Mouse (Mus musculus): ENCODE data around the gene Mfsd14b.
A peak's percentile ranks its signal among the peaks of the same experiment; 100 is the strongest.

Gene Mfsd14b

DNA sequence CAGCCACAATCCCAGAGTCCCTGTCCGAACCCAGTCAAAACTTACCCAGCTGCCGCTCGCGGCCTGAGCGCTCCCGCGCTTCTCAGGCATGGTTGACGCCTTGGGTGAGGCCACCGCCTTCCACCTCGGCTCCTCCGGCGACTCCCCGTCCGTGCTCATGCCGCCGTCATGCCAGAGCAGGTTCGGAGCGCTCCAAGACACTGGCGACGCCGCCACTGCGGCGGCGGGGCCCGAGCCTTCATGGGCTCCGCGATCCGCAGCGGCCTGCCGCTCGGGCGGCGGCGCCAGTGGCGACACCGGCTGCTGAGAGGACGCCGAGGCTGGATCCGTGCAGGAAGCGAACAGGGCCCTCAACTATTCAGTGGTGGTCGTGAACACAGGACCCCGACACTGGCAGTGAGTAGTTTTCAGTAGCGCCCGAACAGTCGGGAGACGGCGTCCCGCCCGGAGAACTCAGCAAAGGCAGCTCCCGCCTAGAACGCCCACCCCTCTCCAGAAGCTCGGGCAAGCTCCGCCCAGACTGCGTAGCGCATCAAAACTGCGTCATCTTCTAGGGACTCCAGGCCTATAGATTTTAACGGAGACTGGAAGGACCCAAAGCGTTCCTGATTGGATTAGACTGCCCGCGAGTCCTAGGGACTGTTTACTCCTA lies at the start of gene Mfsd14b:
Gene Mfsd14b, minus strand, starts transcription at position 517 of the 652 bp plus-strand sequence.
- DNase-seq (ENCODE audit: low spot score): peak; percentile 96

DNA sequence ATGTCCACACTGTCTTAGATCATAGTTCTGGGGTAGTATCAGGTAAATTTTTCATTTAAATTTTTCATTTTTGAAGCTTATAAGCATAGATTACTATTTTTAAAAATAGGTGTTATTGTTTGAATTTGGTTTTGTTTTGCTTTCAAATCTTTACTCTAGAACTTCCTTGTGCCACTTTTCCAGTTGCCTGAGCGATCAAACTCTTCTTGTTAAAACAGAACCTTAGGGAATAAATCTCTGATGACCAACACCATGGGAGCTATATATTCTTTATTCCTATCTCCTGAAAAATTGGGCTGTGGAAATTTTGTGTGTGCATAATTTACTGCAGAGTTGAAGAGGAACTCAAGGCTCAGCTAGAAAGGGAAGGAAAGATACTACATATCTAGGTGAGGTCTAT lies 37.2 kb upstream of the Mfsd14b start, which contains the start of gene Olfr466:
Gene Olfr466, plus strand, starts transcription at position 301 of the 400 bp plus-strand sequence.
- no peak for DNase-seq (ENCODE audit: low spot score)

DNA sequence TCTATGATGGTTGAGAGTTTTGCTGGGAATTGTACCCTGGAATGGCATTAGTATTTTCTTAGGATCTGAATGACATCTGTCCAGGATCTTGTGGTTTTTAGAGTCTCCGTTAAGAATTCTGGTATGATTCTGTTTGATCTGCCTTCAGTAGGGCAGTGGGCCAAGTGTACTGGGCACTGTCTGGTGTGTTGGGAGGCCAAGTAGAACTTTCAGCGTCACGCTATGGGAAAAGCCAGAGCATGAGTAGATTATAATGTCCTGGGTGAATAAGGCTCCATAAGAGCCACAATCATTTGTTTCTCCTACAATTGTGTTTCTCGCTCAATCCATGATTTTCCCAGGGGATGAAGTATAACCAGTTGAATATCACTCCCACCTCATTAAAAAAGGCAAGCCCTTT lies 25.0 kb upstream of the Mfsd14b start, which contains the start of gene Olfr465-ps1:
Gene Olfr465-ps1, plus strand, starts transcription at position 301 of the 400 bp plus-strand sequence.
- no peak for DNase-seq (ENCODE audit: low spot score)

DNA sequence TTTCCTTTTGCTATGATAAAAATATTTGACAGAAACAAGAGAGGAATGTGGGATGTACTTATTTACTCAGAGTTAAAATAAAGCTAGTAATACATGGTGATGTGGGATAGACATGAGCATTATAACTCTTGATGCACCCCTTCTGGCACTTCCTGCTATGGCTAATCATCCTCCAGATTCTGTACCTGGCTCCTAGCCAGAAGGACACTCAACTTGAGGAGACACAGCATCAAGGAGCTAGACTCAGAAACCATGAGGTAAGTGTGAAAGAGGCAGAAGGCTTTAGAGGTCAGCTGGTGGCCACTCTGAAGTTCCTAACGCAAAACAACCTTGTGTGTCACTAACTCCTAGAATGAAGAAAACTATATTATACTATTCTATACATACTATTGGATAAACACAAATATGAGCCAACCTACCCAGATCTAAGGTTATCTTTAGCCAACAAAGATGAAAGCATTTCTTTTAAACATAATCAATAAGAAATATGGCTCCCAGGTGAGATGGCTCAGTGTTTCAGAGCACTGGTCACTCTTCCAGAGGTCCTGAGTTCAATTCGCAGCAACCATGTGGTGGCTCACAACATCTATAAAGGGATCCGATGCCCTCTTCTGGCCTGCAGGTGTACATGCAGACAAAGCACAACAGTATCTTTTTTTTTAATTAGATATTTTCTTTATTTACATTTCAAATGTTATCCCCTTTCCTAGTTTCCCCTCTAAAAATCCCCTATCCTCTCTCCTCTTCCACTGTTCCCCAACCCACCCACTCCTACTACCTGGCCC lies 14.5 kb upstream of the Mfsd14b start:
- no peak for DNase-seq (ENCODE audit: low spot score)

DNA sequence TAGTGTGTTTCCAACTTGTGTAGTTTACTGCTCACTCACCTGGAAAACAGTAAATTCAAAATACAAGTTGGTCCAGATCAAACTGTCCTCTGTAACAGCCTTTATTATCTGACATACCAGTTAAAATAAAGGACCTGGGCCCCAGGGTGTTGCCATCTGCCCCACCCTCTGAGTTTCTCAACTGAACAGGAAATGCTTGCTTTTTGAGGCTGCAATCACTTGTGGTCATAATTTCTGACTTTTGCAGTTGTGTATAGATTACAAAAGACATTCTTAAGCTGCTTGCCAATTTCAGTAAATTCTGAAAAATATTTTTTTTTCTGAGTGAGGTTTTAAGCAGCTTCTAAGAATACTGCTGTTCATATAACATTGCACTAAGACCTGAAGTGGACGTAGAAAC lies 9.3 kb upstream of the Mfsd14b start:
- DNase-seq (ENCODE audit: low spot score): no peak

DNA sequence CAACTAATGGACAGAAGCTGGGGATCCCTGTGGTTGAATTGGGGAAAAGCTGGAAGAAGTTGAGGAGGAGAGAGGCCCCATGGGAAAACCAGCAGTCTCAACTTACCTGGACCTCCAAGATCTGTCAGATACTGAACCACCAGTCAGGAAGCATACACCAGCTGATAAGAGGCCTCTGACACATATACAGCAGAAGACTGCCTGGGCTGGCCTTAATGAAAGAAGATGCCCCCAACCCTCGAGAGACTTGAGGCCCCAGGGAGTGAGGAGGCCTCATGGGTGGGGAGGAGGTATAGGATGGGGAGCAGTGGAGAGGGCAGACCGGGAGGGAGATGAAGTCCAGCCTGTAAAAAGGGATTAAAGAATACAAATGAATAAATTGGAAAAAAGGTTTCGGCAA lies 8.2 kb upstream of the Mfsd14b start:
- DNase-seq (ENCODE audit: low spot score): no peak

DNA sequence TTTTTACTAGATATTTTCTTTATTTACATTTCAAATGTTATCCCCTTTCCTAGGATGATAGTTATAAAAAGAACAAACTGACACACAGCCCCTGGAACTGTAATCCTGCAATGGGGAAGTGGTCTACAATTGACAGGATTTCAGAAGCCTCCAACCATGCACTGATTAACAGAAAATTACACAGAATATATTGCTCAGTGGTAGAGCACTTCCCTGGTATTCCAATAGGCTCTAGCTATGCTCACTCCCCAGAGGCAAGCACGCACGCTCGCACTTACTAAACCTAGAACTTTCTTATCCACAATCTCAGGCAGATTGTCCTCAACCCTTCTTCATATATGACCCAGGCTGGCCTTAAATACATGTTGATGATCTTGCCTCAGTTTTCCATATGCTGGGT lies 464 bp upstream of the Mfsd14b start:
- DNase-seq (ENCODE audit: low spot score): no peak

DNA sequence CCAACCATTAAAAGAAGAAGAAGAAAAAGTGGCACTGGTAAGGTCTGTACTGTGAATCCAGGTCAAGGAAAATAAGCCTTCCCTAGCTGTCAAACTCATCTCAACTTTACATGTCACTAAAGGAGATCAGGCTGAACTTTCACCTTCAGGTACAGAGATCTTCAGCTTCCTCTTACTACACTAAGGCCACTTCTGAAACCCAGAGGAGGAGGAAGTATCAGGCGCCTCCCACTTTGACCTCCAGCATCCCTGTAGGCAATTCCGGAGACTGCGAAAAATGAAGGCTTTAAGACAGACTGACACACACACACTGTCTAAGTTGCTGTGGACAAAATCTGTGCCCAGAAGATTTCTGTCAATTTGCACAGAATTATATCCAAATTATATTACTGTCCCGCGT lies 814 bp downstream of the Mfsd14b start:
- DNase-seq (ENCODE audit: low spot score): peak; percentile 23

DNA sequence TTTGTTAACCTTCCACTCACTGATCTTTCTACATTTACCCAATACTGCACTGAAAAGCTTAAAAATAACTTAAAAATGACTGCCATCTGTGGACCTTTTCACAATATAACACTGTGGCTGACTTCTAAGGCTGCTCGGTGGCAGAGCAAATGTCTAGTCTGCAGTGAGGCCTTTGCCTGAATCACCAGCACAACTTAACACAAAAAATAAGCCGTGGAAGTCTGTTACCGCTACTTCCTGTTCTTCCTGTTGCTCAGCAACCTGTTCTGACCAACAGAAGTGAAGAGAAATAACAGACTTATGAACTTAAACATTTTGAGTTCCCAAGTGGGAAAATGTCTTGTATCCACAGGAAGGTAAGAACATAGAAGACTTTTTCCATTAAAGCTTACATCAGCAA lies 11.5 kb downstream of the Mfsd14b start:
- no peak for DNase-seq (ENCODE audit: low spot score)

DNA sequence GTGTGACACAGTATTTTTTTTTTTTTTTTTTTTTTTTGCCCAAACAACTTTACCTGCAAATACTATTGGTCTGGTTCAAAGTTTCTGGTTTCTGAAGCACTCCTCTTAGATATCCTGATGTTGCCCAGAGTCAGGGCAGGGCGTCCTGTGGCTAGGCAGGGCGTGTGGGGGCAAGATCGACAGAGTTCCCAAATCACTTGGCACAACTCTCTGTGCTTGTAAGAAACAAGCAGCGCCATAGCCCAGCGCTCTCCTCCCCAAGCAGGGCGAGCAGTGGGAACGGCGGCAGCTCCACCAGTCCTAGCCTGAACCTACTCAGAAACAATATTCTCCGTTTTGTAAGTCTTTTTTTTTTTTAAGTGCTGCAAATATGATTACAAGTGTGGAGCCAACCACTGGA lies 12.1 kb downstream of the Mfsd14b start:
- no peak for DNase-seq (ENCODE audit: low spot score)

DNA sequence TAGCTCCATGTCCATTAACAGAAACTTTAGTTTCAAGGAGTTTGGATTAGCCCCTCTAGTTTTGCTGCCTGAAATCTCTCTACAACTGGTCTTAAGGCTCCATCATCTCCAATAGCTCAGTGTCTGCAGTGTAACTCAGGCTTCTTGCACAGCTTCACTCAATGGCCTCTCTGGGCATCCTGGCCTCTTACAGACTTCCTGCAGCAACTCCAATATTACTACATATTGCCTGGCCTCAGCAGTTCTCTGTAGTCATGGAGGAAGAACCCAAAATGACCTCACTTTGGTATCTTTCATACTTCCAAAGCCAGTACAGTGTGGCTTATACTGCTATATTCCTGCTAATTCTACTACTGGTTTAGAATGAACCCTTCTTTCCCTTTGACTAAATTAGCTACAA lies 15.8 kb downstream of the Mfsd14b start:
- DNase-seq (ENCODE audit: low spot score): no peak

DNA sequence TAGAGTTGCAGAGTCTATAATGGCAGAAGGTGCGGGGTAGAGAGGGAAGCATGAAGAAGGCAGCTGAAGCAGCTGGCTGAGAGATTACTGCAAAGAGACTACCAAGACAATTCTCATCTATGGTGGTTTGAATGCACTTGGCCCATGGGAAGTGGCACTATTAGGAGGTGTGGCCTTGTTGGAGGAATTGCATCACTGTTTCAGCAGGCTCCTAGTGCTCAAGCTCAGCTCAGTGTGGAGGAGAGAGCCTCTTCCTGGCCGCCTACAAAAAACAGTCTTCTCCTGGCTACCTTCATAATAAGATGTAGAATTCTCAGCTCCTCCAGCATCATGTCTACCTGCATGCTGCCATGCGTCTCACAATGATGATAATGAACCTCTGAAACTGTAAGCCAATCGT lies 16.9 kb downstream of the Mfsd14b start:
- DNase-seq (ENCODE audit: low spot score): no peak

DNA sequence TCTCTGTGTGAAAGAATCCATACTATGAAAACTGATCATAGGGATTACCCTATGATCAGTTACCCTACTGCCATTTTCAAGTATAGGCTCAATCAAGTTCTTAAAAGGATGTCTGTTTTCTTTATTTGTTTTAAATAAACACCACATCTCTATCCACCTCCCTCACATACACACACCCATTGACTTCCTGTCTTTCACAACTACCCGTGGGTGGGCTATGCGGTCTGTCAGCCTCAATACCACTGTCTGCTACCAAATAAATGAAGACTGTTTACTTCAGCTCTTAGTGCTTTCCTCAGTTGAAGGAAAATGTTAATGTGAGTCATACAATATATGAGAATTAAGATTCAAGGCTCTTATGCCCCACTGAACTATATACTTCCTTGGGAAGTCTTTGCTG lies 42.8 kb downstream of the Mfsd14b start:
- no peak for DNase-seq (ENCODE audit: low spot score)

DNA sequence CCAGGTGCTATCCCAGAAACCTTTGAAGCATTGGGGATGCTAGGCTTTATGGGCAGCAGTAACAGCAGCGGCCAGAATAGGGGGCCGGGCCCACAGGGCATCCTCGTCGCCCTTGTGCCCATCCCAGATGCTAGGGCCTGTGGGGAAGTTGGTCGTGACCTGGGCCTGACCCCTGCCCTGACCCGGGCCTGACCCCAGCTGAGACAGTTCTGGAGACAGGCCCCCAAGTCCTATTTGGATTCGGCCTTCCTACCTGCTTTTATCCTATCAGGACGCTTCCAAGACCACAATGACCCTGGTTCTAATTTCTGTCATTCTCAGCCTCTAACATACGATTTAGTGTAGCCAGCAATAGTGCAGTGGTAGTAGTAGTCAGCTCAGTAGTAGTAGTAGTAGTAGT lies 60.1 kb downstream of the Mfsd14b start, which contains the start of gene Prss47:
Gene Prss47, minus strand, starts transcription at position 101 of the 400 bp plus-strand sequence.
- no peak for DNase-seq (ENCODE audit: low spot score)

DNA sequence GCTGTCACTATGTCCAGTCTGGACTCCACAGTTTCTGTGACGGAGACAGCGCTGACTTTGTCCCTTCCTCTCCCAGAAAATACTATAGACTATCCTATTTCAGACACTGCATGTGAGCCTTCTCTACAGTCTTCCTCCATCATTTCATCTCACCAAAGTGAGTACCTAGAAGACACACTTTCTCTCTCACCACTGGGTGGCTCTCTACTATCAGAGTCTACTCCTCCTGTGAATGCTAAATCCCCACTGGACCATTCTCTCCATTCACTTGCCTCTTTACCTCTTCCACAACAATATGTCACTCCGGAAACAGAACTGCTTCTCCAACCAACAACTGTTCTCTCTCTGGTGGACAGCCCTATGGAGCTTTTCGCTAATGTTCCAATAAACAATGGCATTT lies 77.7 kb downstream of the Mfsd14b start:
- DNase-seq (ENCODE audit: low spot score): no peak

DNA sequence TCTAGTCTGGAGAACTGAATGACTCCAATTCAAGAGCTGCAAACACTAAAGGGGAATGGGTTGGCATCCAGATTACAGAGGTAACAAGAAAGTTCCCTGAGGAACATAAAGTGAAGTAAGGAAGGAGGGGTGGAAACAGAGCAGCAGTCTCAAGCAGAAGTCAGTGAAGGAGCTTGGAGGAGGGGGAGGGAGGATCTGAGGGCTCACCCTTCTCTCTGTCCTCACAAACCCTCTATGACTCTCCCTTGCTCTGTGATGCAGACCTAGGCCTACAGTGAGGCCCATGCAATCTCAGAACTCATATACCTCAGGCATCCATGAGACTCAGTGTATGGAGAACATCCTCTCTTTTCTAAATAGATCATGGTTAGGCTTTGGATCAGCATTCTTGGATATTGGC lies 80.0 kb downstream of the Mfsd14b start, which contains the start of gene Spata31d1c:
Gene Spata31d1c, plus strand, starts transcription at position 301 of the 400 bp plus-strand sequence.
- DNase-seq (ENCODE audit: low spot score): no peak

All from embryo, embryonic 10 days (tissue).